Mouse (Mus musculus): ENCODE measurements around the gene Irf4. TPM values are rescaled to one million over a fixed set of nuclear protein-coding genes. Genes with fewer than 3 reads are reported as not detected.

The Irf4 gene
- total RNA-seq, 4 experiments from 2014 or later, result 0.21 to 0.46 (median 0.34) TPM

DNA sequence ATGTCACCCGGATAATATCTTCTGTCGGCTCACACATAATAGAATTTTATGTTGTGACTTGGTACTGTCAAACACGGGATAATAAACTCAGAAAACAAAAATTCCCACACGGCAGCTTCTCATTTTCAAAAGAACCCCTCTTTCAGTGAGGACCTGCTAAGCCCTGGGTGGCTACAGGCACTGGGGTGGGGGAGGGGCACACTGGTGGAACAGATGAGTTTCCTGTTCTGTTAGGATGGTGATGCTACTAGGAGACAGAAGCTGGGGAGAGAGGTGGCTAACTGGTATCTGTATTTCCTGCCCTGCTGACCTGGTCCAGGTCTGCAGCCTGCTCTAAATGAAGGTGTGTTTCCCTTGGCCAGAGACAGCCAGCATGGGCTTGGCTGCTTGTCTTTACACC lies 52.9 kb downstream of the Irf4 start:
- DNase-seq (ENCODE audit: low spot score in 2 of 2), result no peak

DNA sequence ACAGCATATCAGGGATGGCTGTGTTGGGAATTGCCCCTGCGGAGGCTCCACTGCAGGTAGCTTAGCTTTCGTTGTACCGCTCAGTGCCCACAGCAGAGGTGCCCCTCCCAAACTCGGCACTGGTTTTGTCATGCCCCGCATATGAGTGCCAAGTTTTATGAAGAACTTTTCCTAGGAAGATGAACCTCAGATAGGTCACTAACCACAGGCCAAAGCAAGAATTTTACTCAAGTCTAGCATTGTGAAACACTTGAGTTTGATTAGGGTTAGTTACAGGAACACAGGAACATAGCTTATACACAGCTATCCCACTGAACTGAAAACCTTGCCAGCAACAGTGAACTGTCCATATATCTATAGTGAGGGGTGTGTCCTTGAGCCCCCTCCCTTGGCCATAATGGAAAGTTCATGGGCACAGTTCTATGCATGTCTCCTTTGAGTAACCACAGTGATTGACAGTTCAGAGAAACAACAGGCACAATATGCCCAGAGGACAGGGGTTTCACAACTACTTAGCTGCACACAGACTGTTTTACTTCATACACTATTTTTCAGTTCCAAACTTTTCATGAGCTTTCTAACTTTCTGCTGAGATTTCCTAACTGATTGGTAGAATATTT lies 53.4 kb downstream of the Irf4 start:
- DNase-seq (ENCODE audit: low spot score in 2 of 2), result no peak

DNA sequence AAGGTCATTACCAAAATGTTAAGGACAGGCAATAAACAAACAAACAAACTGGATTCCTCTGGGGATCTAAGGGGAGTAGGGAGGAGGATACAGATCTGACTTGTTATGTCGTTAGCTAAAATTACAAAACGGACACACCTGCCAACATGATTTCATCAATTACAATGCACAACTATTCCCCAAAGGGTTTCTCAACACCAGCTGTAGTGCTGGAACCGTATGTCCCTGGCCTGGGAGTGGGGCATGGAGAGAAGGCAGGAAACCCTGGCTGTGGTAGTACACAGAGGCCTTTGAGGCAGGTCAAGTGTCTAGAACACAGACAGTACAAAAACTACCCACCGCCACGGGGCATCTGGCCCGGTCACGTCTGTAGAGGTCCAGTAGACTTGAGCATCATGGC lies 60.2 kb downstream of the Irf4 start:
- no peak for DNase-seq (ENCODE audit: low spot score in 2 of 2)

DNA sequence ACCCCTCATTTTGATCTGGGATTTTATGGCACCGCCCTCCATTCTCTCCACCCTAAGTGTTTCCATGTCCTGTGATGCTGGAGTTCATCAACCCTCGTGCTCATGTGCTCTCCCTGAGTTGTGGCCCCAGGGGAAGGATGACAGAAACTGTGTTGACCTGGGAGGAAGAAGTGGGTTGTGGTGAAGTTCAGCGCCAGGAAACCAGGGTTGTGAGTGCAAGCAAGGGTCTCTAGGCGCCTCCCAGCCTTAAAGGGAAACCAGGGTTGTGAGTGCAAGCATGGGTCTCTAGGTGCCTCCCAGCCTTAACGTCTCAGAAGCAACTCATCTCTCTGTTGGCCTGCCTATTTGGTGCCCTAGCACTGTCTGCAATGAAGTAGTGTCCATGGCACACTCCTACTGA lies 64.4 kb downstream of the Irf4 start:
- no peak for DNase-seq (ENCODE audit: low spot score in 2 of 2)

DNA sequence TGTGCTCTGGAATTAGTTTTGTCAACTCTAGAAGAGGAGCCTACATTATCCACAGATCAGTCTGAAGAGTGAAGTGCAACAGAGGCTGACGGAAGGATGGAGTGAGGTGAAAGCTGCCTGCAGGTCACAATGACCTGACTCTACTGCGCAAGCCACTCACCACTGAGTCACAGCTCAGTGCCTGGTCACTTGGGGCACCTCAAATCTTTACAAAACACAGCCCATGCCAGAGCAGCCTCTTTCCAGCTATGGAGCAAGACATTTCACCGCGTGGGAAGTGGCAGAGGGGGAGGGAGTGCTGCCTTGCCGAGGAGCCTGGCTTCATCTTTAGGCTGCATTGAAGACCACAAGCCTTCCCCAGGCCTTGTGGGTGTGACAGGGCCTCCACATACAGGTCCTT lies 65.2 kb downstream of the Irf4 start:
- no peak for DNase-seq (ENCODE audit: low spot score in 2 of 2)

Other genes starting within 250 kb of the Irf4 start
- gene Uqcrfs1, start 203.9 kb upstream of the Irf4 start, total RNA-seq (2022), result 100 to 1,000 TPM; 133 to 145 (median 137) TPM
- gene Dusp22, start 89.2 kb upstream of the Irf4 start, total RNA-seq (2022), result 10 to 100 TPM; 27.7 to 32.2 (median 30.5) TPM
- gene Hus1b, start 198.5 kb downstream of the Irf4 start, total RNA-seq (2022), result under 1 TPM; 0.51 to 0.77 (median 0.66) TPM
- gene Exoc2, start 224.9 kb downstream of the Irf4 start, total RNA-seq (2022), result 10 to 100 TPM; 41.5 to 47.2 (median 43.8) TPM
- gene Gm5447, start 225.0 kb downstream of the Irf4 start, total RNA-seq (2022), result not detected